Mouse (Mus musculus): ENCODE measurements around the gene H2-DMb2. TPM values are rescaled to one million over a fixed set of nuclear protein-coding genes. Genes with fewer than 3 reads are reported as not detected.

Gene H2-DMb2
- polyA plus RNA-seq, 1 experiment from 2014 or later, result 0.23 TPM

- no peak for ATAC-seq (ENCODE audit: low FRiP score, low read depth)
- WGBS, result 86% methylated on average over 7 of the region's 7 CpGs
- no peak overlapping the region for H3K4me3 ChIP-seq
- H3K36me3 ChIP-seq, result peaks cover 33% of the 10 kb centered on the region
- H3K4me1 ChIP-seq, result no peaks in the 10 kb centered on the region
- H3K27me3 ChIP-seq, result no peaks in the 10 kb centered on the region
- H3K27ac ChIP-seq (replicated peaks), result no peak overlapping the region
- H3K4me2 ChIP-seq (replicated peaks), result no peak overlapping the region
- no peaks in the 10 kb centered on the region for H3K9me3 ChIP-seq
- no peak overlapping the region for H3K9ac ChIP-seq (replicated peaks)
Observed at GRCm38 (mm10) chr17:34107109-34107867, 35.8 kb upstream of the H2-DMb2 start.

- H3K27ac ChIP-seq (replicated peaks), result no peak overlapping the region
- H3K9ac ChIP-seq (replicated peaks), result no peak overlapping the region
- H3K4me3 ChIP-seq, result no peak overlapping the region
- no peaks in the 10 kb centered on the region for H3K9me3 ChIP-seq
- H3K4me2 ChIP-seq (replicated peaks), result no peak overlapping the region
- no peaks in the 10 kb centered on the region for H3K27me3 ChIP-seq
- H3K4me1 ChIP-seq, result no peaks in the 10 kb centered on the region
- no peak for ATAC-seq (ENCODE audit: low FRiP score, low read depth)
- peaks cover 45% of the 10 kb centered on the region for H3K36me3 ChIP-seq
- WGBS, result 77% methylated on average over 6 of the region's 6 CpGs
Observed at GRCm38 (mm10) chr17:34108460-34108859, 34.6 kb upstream of the H2-DMb2 start.

GRCm38 (mm10) chr17:34109038-34109805 lies 33.9 kb upstream of the H2-DMb2 start:
- H3K9me3 ChIP-seq, result no peaks in the 10 kb centered on the region
- H3K36me3 ChIP-seq, result peaks cover 52% of the 10 kb centered on the region
- WGBS, result 80% methylated on average over 14 of the region's 14 CpGs
- 0 out of 2 replicates have a peak overlapping the region, but pooled peaks have one; percentile 21 for H3K27ac ChIP-seq (replicated peaks)
- H3K9ac ChIP-seq (replicated peaks), result no peak overlapping the region; the same call in 1 of the 2 replicates
- no peaks in the 10 kb centered on the region for H3K4me1 ChIP-seq
- no peaks in the 10 kb centered on the region for H3K27me3 ChIP-seq
- no peak for ATAC-seq (ENCODE audit: low FRiP score, low read depth)
- no peak overlapping the region for H3K4me2 ChIP-seq (replicated peaks)
- H3K4me3 ChIP-seq, result no peak overlapping the region

- ATAC-seq (ENCODE audit: low FRiP score, low read depth), result no peak
Observed at GRCm38 (mm10) chr17:34109806-34110195, 33.3 kb upstream of the H2-DMb2 start.

GRCm38 (mm10) chr17:34110309-34110708 lies 32.8 kb upstream of the H2-DMb2 start:
- ATAC-seq (ENCODE audit: low FRiP score, low read depth), result no peak
- Histone ChIP-seq H3K4me2 (replicated peaks) (no peak overlapping the region), H3K9me3 (no peaks in the 10 kb centered on the region), H3K9ac (replicated peaks) (no peak overlapping the region), H3K36me3 (peaks cover 63% of the 10 kb centered on the region), H3K4me3 (no peak overlapping the region), H3K27ac (replicated peaks) (0 out of 2 replicates have a peak overlapping the region, but pooled peaks have one; percentile 21), H3K27me3 (no peaks in the 10 kb centered on the region), H3K4me1 (0 out of 2 replicates have a peak, but pooled peaks cover 5% of the 10 kb centered on the region)
- 65% methylated on average over 8 of the region's 8 CpGs for WGBS

More at GRCm38 (mm10) chr17:34109806-34110195, 33.3 kb upstream of the H2-DMb2 start:
- H3K27me3 ChIP-seq, result no peaks in the 10 kb centered on the region
- H3K9me3 ChIP-seq, result no peaks in the 10 kb centered on the region
- H3K4me1 ChIP-seq, result 0 out of 2 replicates have a peak, but pooled peaks cover under 1% of the 10 kb centered on the region
- 0 out of 2 replicates have a peak overlapping the region, but pooled peaks have one; percentile 21 for H3K27ac ChIP-seq (replicated peaks)
- no peak overlapping the region for H3K9ac ChIP-seq (replicated peaks)
- H3K4me2 ChIP-seq (replicated peaks), result no peak overlapping the region
- H3K36me3 ChIP-seq, result peaks cover 58% of the 10 kb centered on the region
- WGBS, result 70% methylated on average over 3 of the region's 3 CpGs
- H3K4me3 ChIP-seq, result no peak overlapping the region

- Histone ChIP-seq H3K4me2 (replicated peaks) (no peak overlapping the region), H3K9ac (replicated peaks) (no peak overlapping the region), H3K4me3 (no peak overlapping the region), H3K27me3 (no peaks in the 10 kb centered on the region), H3K36me3 (peaks cover 82% of the 10 kb centered on the region), H3K4me1 (peaks cover 24% of the 10 kb centered on the region), H3K9me3 (no peaks in the 10 kb centered on the region), H3K27ac (replicated peaks) (no peak overlapping the region)
- WGBS, result 93% methylated on average over 7 of the region's 7 CpGs
- no peak for ATAC-seq (ENCODE audit: low FRiP score, low read depth)
Observed at GRCm38 (mm10) chr17:34114114-34114513, 29.0 kb upstream of the H2-DMb2 start.

- H3K9me3 ChIP-seq, result no peaks in the 10 kb centered on the region
- peaks cover 24% of the 10 kb centered on the region for H3K4me1 ChIP-seq
- H3K27me3 ChIP-seq, result no peaks in the 10 kb centered on the region
- H3K36me3 ChIP-seq, result peaks cover 59% of the 10 kb centered on the region
- peak overlapping the region; percentile 98 for H3K4me2 ChIP-seq (replicated peaks)
- peak overlapping the region; percentile 96 for H3K9ac ChIP-seq (replicated peaks)
- H3K4me3 ChIP-seq, result peak overlapping the region; percentile 99
- peak overlapping the region; percentile 22; the same call in 1 of the 2 replicates for H3K27ac ChIP-seq (replicated peaks)
- ATAC-seq (ENCODE audit: low FRiP score, low read depth), result no peak
- 39% methylated on average over 7 of the region's 7 CpGs for WGBS
Observed at GRCm38 (mm10) chr17:34116736-34117370, 26.3 kb upstream of the H2-DMb2 start.

- Histone ChIP-seq H3K4me3 (peak overlapping the region; percentile 99), H3K36me3 (peaks cover 51% of the 10 kb centered on the region), H3K9me3 (no peaks in the 10 kb centered on the region), H3K27me3 (no peaks in the 10 kb centered on the region), H3K4me1 (peaks cover 24% of the 10 kb centered on the region), H3K27ac (replicated peaks) (peak overlapping the region; percentile 100), H3K4me2 (replicated peaks) (peak overlapping the region; percentile 98), H3K9ac (replicated peaks) (peak overlapping the region; percentile 96)
- WGBS, result 0% methylated on average over 5 of the region's 5 CpGs
- no peak for ATAC-seq (ENCODE audit: low FRiP score, low read depth)
Observed at GRCm38 (mm10) chr17:34117421-34118112, 25.5 kb upstream of the H2-DMb2 start.

- Histone ChIP-seq H3K27ac (replicated peaks) (peak overlapping the region; percentile 100), H3K4me1 (peaks cover 28% of the 10 kb centered on the region), H3K4me2 (replicated peaks) (peak overlapping the region; percentile 98), H3K4me3 (peak overlapping the region; percentile 99), H3K9me3 (no peaks in the 10 kb centered on the region), H3K9ac (replicated peaks) (peak overlapping the region; percentile 96), H3K36me3 (peaks cover 44% of the 10 kb centered on the region), H3K27me3 (no peaks in the 10 kb centered on the region)
- ATAC-seq (ENCODE audit: low FRiP score, low read depth), result no peak
- under 1% methylated on average over 67 of the region's 67 CpGs for WGBS
Observed at GRCm38 (mm10) chr17:34118113-34118872, 24.8 kb upstream of the H2-DMb2 start.

GRCm38 (mm10) chr17:34118873-34119248 lies 24.2 kb upstream of the H2-DMb2 start:
- peaks cover 39% of the 10 kb centered on the region for H3K36me3 ChIP-seq
- no peak for ATAC-seq (ENCODE audit: low FRiP score, low read depth)
- WGBS, result under 1% methylated on average over 38 of the region's 38 CpGs

More at GRCm38 (mm10) chr17:34118873-34119248, 24.2 kb upstream of the H2-DMb2 start:
- Histone ChIP-seq H3K27me3 (no peaks in the 10 kb centered on the region), H3K9ac (replicated peaks) (peak overlapping the region; percentile 96), H3K4me1 (peaks cover 33% of the 10 kb centered on the region), H3K4me3 (peak overlapping the region; percentile 99), H3K27ac (replicated peaks) (peak overlapping the region; percentile 100), H3K4me2 (replicated peaks) (peak overlapping the region; percentile 98), H3K9me3 (no peaks in the 10 kb centered on the region)
